Mouse (Mus musculus) 3T3-L1 (cell line): ENCODE data around the gene Lrrfip2.

Experiments
- DNase-seq: peaks from one replicate; pipeline ENCODE4 v3.0.0-alpha.2; 2015; ENCODE audit warnings: low read depth, low spot score

Gene Lrrfip2

GRCm38 (mm10) chr9:111216424-111216823, 99.0 kb downstream of the Lrrfip2 start:
- peak; percentile 36 for DNase-seq

GRCm38 (mm10) chr9:111220551-111221080, 103.2 kb downstream of the Lrrfip2 start:
- no peak for DNase-seq

GRCm38 (mm10) chr9:111221580-111221979, 104.2 kb downstream of the Lrrfip2 start:
- DNase-seq = no peak

- no peak for DNase-seq
These were observed 106.0 kb downstream of the Lrrfip2 start for GRCm38 (mm10) chr9:111223406-111223805.

- no peak for DNase-seq
These were observed 111.1 kb downstream of the Lrrfip2 start for GRCm38 (mm10) chr9:111228446-111228845.

- peak; percentile 12 for DNase-seq
These were observed 117.3 kb downstream of the Lrrfip2 start for GRCm38 (mm10) chr9:111234701-111235100.

GRCm38 (mm10) chr9:111237726-111238125, 120.3 kb downstream of the Lrrfip2 start:
- DNase-seq = no peak

- DNase-seq = no peak
These were observed 122.4 kb downstream of the Lrrfip2 start for GRCm38 (mm10) chr9:111239821-111240220.

GRCm38 (mm10) chr9:111243384-111243783, 126.0 kb downstream of the Lrrfip2 start:
- DNase-seq = no peak

- no peak for DNase-seq
These were observed 128.2 kb downstream of the Lrrfip2 start for GRCm38 (mm10) chr9:111245546-111245945.

GRCm38 (mm10) chr9:111247682-111248246, 130.4 kb downstream of the Lrrfip2 start:
- peak; percentile 46 for DNase-seq

GRCm38 (mm10) chr9:111252161-111252869, 134.9 kb downstream of the Lrrfip2 start:
- DNase-seq = no peak

- peak; percentile 59 for DNase-seq
These were observed 143.1 kb downstream of the Lrrfip2 start for GRCm38 (mm10) chr9:111260360-111260985.

- DNase-seq = no peak
These were observed 144.0 kb downstream of the Lrrfip2 start for GRCm38 (mm10) chr9:111261356-111261755.

GRCm38 (mm10) chr9:111267998-111268397, 150.6 kb downstream of the Lrrfip2 start:
- DNase-seq = no peak

- DNase-seq = no peak
These were observed 153.2 kb downstream of the Lrrfip2 start for GRCm38 (mm10) chr9:111270606-111271005.

GRCm38 (mm10) chr9:111271056-111271433, 153.7 kb downstream of the Lrrfip2 start:
- DNase-seq = peak; percentile 47

- DNase-seq = peak; percentile 100
These were observed 154.2 kb downstream of the Lrrfip2 start, which contains the start of the genes Mlh1 and Epm2aip1 for GRCm38 (mm10) chr9:111271434-111272160. Gene Mlh1, minus strand, starts transcription at chr9:111271791. Gene Epm2aip1, plus strand, starts transcription at chr9:111271929.

- peak; percentile 41 for DNase-seq
These were observed 155.0 kb downstream of the Lrrfip2 start for GRCm38 (mm10) chr9:111272356-111272755.

GRCm38 (mm10) chr9:111272996-111273785, 155.8 kb downstream of the Lrrfip2 start:
- no peak for DNase-seq

- DNase-seq = no peak
These were observed 156.6 kb downstream of the Lrrfip2 start for GRCm38 (mm10) chr9:111273958-111274357.
